Comparison of ENCODE assay signal across 13 mouse cellular contexts in genomic region chr5:134974294-134974693, GRCm38 (mm10). TPM values are rescaled to one million over a fixed set of nuclear protein-coding genes. Genes with fewer than 3 reads are reported as not detected.
DNase-seq lines count a peak whose midpoint lies in the region; ATAC-seq and TF ChIP-seq lines count a peak whose summit lies in the region.
"Had no signal": no experiment of that assay in that cellular context is flagged by ENCODE, and none has a peak within 500 bp of the region (broad histone marks: within the 10 kb centered on the region; RNA-seq: fewer than 3 reads in every experiment).

No protein-coding gene starts in this region.

- intact Hi-C loops in heart, postnatal 10 days (cut with DNase I), result no loop called here

- WGBS in heart, embryonic 16.5 days, result 11% methylated on average over 7 of the region's 7 CpGs
- 7% methylated on average over 7 of the region's 7 CpGs for WGBS in lung, embryonic 14.5 days
- 26% methylated on average over 7 of the region's 7 CpGs for WGBS in stomach, embryonic 15.5 days

- no peaks in the 10 kb centered on the region; the same call in 1 of the 2 replicates for H3K27me3 ChIP-seq in heart, embryonic 16.5 days (ENCODE audit: control insufficient read depth, insufficient read depth, low read length)
- H3K27me3 ChIP-seq in lung, embryonic 14.5 days (ENCODE audit: insufficient read depth, low read length), result no peaks in the 10 kb centered on the region
- H3K27me3 ChIP-seq in stomach, embryonic 15.5 days (replicated peaks), result no peaks in the 10 kb centered on the region

- H3K4me1 ChIP-seq in heart, embryonic 16.5 days (ENCODE audit: control insufficient read depth, insufficient read depth, low read length), result no peaks in the 10 kb centered on the region; the same call in 1 of the 2 replicates
- H3K4me1 ChIP-seq in lung, embryonic 14.5 days (ENCODE audit: insufficient read depth), result no peaks in the 10 kb centered on the region; the same call in 1 of the 2 replicates
- no peaks in the 10 kb centered on the region for H3K4me1 ChIP-seq in stomach, embryonic 15.5 days
- H3K4me1 ChIP-seq: forebrain, embryonic 10.5 days had no signal

- H3K9ac ChIP-seq in heart, embryonic 16.5 days (ENCODE audit: low read length), result no peak overlapping the region
- H3K9ac ChIP-seq in lung, embryonic 14.5 days, result no peak overlapping the region
- H3K9ac ChIP-seq in stomach, embryonic 15.5 days, result no peak overlapping the region

- TF ChIP-seq CTCF in lung, embryonic 14.5 days (IDR thresholded peaks at IDR 0.05; ENCODE audit: low read depth), result no peak

- no peaks in the 10 kb centered on the region for H3K36me3 ChIP-seq in heart, embryonic 16.5 days (ENCODE audit: control insufficient read depth, insufficient read depth)
- H3K36me3 ChIP-seq in lung, embryonic 14.5 days (ENCODE audit: insufficient read depth), result no peaks in the 10 kb centered on the region
- no peaks in the 10 kb centered on the region for H3K36me3 ChIP-seq in stomach, embryonic 15.5 days
- H3K36me3 ChIP-seq: forebrain, embryonic 10.5 days had no signal

- no peak overlapping the region for H3K4me3 ChIP-seq in heart, embryonic 16.5 days (ENCODE audit: low read length)
- no peak overlapping the region for H3K4me3 ChIP-seq in lung, embryonic 14.5 days (ENCODE audit: low read depth, low read length)
- H3K4me3 ChIP-seq in stomach, embryonic 15.5 days (replicated peaks), result no peak overlapping the region
- H3K4me3 ChIP-seq: forebrain, embryonic 10.5 days had no signal

- H3K27ac ChIP-seq in heart, embryonic 16.5 days (ENCODE audit: low read length), result no peak overlapping the region
- peak overlapping the region; percentile 71; the same call in 1 of the 2 replicates for H3K27ac ChIP-seq in lung, embryonic 14.5 days (ENCODE audit: low read depth)
- H3K27ac ChIP-seq in stomach, embryonic 15.5 days, result 0 out of 2 replicates have a peak overlapping the region, but pooled peaks have one; percentile 12
- H3K27ac ChIP-seq: forebrain, embryonic 10.5 days; hindbrain, postnatal 0 days had no signal

- no peaks in the 10 kb centered on the region for H3K9me3 ChIP-seq in heart, embryonic 16.5 days (replicated peaks; ENCODE audit: control insufficient read depth, low read length)
- no peaks in the 10 kb centered on the region for H3K9me3 ChIP-seq in lung, embryonic 14.5 days (ENCODE audit: low read depth, low read length)
- no peaks in the 10 kb centered on the region for H3K9me3 ChIP-seq in stomach, embryonic 15.5 days
- H3K9me3 ChIP-seq: forebrain, embryonic 10.5 days had no signal

- no peak overlapping the region for H3K4me2 ChIP-seq in heart, embryonic 16.5 days (ENCODE audit: low read depth, low read length)
- no peak overlapping the region for H3K4me2 ChIP-seq in lung, embryonic 14.5 days
- no peak overlapping the region for H3K4me2 ChIP-seq in stomach, embryonic 15.5 days

- ATAC-seq in heart, embryonic 16.5 days (replicated peaks; ENCODE audit: extremely low read depth, insufficient read depth, low FRiP score), result peak; percentile 52; the same call in 1 of the 2 replicates
- ATAC-seq in hematopoietic stem cell, adult 5-6 weeks (replicated peaks in 1 of 2; ENCODE audit: insufficient read depth in 1 of 2, low FRiP score in 2 of 2, low TSS enrichment in 1 of 2, low read depth in 1 of 2, poor library complexity in 2 of 2, severe bottlenecking in 2 of 2), result peak; percentile 38 to 65; a peak in 3 of 4 replicates
- ATAC-seq in lung, embryonic 14.5 days (ENCODE audit: insufficient read depth), result peak; percentile 56; the same call in 1 of the 2 replicates
- ATAC-seq in stomach, embryonic 15.5 days (ENCODE audit: insufficient read depth, low FRiP score, low read depth), result peak; percentile 86
- ATAC-seq: hindbrain, postnatal 0 days had no signal

- DNase-seq in heart, postnatal 10 days, result no peak
- peak; percentile 56 for DNase-seq in lung, embryonic 14.5 days
- DNase-seq in gastrocnemius, postnatal 10 days, result no peak
- DNase-seq in thymus, postnatal 14 days, result no peak
- DNase-seq in c-Kit-positive CD71-positive TER-119-positive erythroid progenitor cells, embryonic 14.5 days (ENCODE audit: low spot score), result no peak

RNA-seq across cellular contexts. Expression of gene Cldn3, which starts 11.7 kb away (rescaled TPM):
- polyA plus RNA-seq in heart, embryonic 16.5 days (2015; fragmentation: Nextera tagmentation; extraction: Ambion mirVana), result 8.0 and 32.8 TPM in 2 replicates
- total RNA-seq in heart, postnatal 10 days (2021), result under 1 TPM; 0.27 to 0.41 TPM
- not detected in 2 replicates for total RNA-seq in hematopoietic stem cell, adult 5-6 weeks (2017)
- 137 and 139 TPM in 2 replicates for polyA plus RNA-seq in lung, embryonic 14.5 days (2014; fragmentation: Nextera tagmentation; extraction: Ambion mirVana)
- 120 and 147 TPM in 2 replicates for polyA plus RNA-seq in stomach, embryonic 15.5 days (2015; fragmentation: Nextera tagmentation; extraction: Ambion mirVana)
- not detected for total RNA-seq in gastrocnemius, postnatal 10 days (2021)
- total RNA-seq: gastrocnemius, adult 8-10 months had no signal

RNA-seq across cellular contexts. Expression of gene Cldn4, which starts 27.6 kb away (rescaled TPM):
- polyA plus RNA-seq in heart, embryonic 16.5 days (2015; fragmentation: Nextera tagmentation; extraction: Ambion mirVana), result 3.1 TPM in 2 replicates
- under 1 TPM in 1 of 2 experiments, not detected in 1; 0.14 TPM for total RNA-seq in heart, postnatal 10 days (2021)
- 0.81 TPM in 1 of 2 replicates, not detected in the other for total RNA-seq in hematopoietic stem cell, adult 5-6 weeks (2017)
- polyA plus RNA-seq in lung, embryonic 14.5 days (2014; fragmentation: Nextera tagmentation; extraction: Ambion mirVana), result 41.9 and 42.4 TPM in 2 replicates
- polyA plus RNA-seq in stomach, embryonic 15.5 days (2015; fragmentation: Nextera tagmentation; extraction: Ambion mirVana), result 54.5 and 58.6 TPM in 2 replicates
- not detected for total RNA-seq in gastrocnemius, postnatal 10 days (2021)
- total RNA-seq: gastrocnemius, adult 8-10 months; hindbrain, postnatal 0 days; layer of hippocampus, adult 18-20 months; left cerebral cortex, postnatal 36 days had no signal
- polyA plus RNA-seq: hindbrain, postnatal 0 days had no signal

RNA-seq across cellular contexts. Expression of gene Abhd11, which starts 34.7 kb away (rescaled TPM):
- polyA plus RNA-seq in heart, embryonic 16.5 days (2015; fragmentation: Nextera tagmentation; extraction: Ambion mirVana), result 74.5 and 78.6 TPM in 2 replicates
- 10 to 100 TPM; 58.2 to 64.1 TPM for total RNA-seq in heart, postnatal 10 days (2021)
- total RNA-seq in hematopoietic stem cell, adult 5-6 weeks (2017), result 27.1 and 41.0 TPM in 2 replicates
- 60.0 and 71.0 TPM in 2 replicates for polyA plus RNA-seq in lung, embryonic 14.5 days (2014; fragmentation: Nextera tagmentation; extraction: Ambion mirVana)
- polyA plus RNA-seq in stomach, embryonic 15.5 days (2015; fragmentation: Nextera tagmentation; extraction: Ambion mirVana), result 70.9 and 78.9 TPM in 2 replicates
- 10 to 100 TPM; 51.2 to 60.6 TPM for total RNA-seq in gastrocnemius, postnatal 10 days (2021)

RNA-seq across cellular contexts. Expression of gene Mettl27, which starts 42.1 kb away (rescaled TPM):
- polyA plus RNA-seq in heart, embryonic 16.5 days (2015; fragmentation: Nextera tagmentation; extraction: Ambion mirVana), result 9.1 and 10.5 TPM in 2 replicates
- total RNA-seq in heart, postnatal 10 days (2021), result 1 to 10 TPM; 7.0 to 7.4 TPM
- 13.8 and 20.0 TPM in 2 replicates for total RNA-seq in hematopoietic stem cell, adult 5-6 weeks (2017)
- polyA plus RNA-seq in lung, embryonic 14.5 days (2014; fragmentation: Nextera tagmentation; extraction: Ambion mirVana), result 23.0 and 23.9 TPM in 2 replicates
- 20.9 and 21.0 TPM in 2 replicates for polyA plus RNA-seq in stomach, embryonic 15.5 days (2015; fragmentation: Nextera tagmentation; extraction: Ambion mirVana)
- total RNA-seq in gastrocnemius, postnatal 10 days (2021), result 1 to 10 TPM; 7.4 to 8.6 TPM

RNA-seq across cellular contexts. Expression of gene Stx1a, which starts 49.0 kb away (rescaled TPM):
- 6.0 and 7.4 TPM in 2 replicates for polyA plus RNA-seq in heart, embryonic 16.5 days (2015; fragmentation: Nextera tagmentation; extraction: Ambion mirVana)
- 1 to 10 TPM; 3.3 to 3.9 TPM for total RNA-seq in heart, postnatal 10 days (2021)
- not detected in 2 replicates for total RNA-seq in hematopoietic stem cell, adult 5-6 weeks (2017)
- 13.2 and 14.5 TPM in 2 replicates for polyA plus RNA-seq in lung, embryonic 14.5 days (2014; fragmentation: Nextera tagmentation; extraction: Ambion mirVana)
- 11.8 and 12.3 TPM in 2 replicates for polyA plus RNA-seq in stomach, embryonic 15.5 days (2015; fragmentation: Nextera tagmentation; extraction: Ambion mirVana)
- 1 to 10 TPM; 2.0 to 5.1 TPM for total RNA-seq in gastrocnemius, postnatal 10 days (2021)
